Mouse (Mus musculus): Measurements from ENCODE around the gene Gpr165. TPM values are rescaled to one million over a fixed set of nuclear protein-coding genes. Genes with fewer than 3 reads are reported as not detected.

Gpr165 gene
- 10 to 100 TPM; 11.5 to 13.7 (median 12.6) TPM for total RNA-seq (2022)

DNA sequence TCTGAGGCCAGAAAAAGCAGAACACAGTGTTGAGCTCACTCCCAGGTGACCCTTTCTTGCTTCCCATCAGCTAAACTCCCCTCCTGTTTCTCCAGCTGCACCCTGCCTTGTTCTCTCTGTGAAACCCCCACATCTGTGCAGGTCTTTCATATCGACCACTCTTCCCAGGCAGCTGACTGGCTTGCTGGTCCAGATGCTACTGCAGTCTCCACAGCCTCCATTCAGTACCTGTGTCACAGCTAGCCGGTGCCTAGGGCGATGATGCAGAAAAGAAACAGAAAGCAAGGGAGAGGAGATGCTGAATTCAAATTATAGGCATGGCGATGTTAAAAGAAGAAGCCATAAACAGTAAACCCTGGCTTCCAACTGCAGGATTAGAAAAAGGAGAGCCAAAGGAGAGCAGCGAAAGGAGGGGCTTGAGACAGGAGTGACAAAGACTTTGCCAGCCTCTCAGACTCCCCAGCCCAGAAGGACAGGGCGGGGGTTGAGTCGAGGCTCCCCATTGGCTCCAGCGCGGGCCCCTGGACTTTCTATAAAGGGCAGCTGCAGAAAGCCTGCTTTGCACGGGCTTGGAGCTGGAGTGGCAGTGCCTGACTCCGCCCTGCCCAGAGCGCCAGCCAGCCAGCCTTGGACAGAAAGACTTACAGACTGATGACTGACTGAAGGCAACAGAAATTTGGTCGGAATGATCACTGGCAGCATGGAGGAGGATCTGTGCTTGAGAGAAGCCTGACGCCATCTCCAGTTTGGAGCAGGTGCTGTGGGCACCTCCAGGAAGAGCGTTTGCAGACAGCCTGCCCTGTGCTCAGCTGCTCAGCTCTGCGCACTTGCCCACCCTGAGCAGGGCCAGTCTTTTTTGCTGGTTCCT, at the start of gene Gpr165:
Gene Gpr165, plus strand, starts transcription at position 535 of the 868 bp plus-strand sequence.
- DNase-seq (ENCODE audit: low spot score in 2 of 2), result peak; percentile 34 to 59

DNA sequence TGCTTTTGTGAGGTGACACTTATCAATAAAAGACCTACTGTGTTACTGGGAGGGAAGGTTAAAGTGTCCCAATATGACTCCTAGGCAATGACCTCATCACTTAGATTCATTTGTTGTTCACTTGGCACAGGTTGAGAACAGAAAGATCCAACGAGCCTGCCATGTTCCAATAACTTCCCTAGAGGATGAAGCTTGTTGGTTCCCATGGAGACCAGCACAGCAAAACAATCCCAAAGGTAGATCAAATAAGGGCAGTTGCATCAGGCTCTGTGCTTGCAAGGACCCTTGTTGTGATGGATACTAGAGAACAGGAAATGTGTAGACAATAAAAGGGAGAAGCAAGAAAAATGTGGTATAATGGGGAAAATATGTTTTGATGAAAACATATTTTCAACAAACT, 38.4 kb upstream of the Gpr165 start:
- no peak for DNase-seq (ENCODE audit: low spot score in 2 of 2)
